Mouse (Mus musculus) stomach, postnatal 0 days (tissue): ENCODE data around the gene Glra1. TPM values are rescaled to one million over a fixed set of nuclear protein-coding genes. Genes with fewer than 3 reads are reported as not detected.

Experiments used
- ATAC-seq: fragments of 200-750 bp; cut with Nextera tagmentation; 2 replicates; pipeline ENCODE4 v1.8.0; 2017; ENCODE audit not compliant: low FRiP score, low TSS enrichment
- DNase-seq: peaks from one replicate; pipeline ENCODE4 v3.0.0-alpha.2; 2016; ENCODE audit warnings: low spot score
- H3K27ac ChIP-seq: fragments of 300-500 bp; sonication (generic); replicated peaks from 2 replicates; pipeline ENCODE4 v1.5.1; 2014; ENCODE audit warnings: mild to moderate bottlenecking, control low read depth
- H3K27me3 ChIP-seq: fragments of 300-500 bp; sonication (generic); 2 replicates; pipeline ENCODE4 v1.6.1; 2014; ENCODE audit warnings: low read length; ENCODE audit not compliant: control insufficient read depth, insufficient read depth
- H3K36me3 ChIP-seq: fragments of 300-500 bp; sonication (generic); 2 replicates; pipeline ENCODE4 v1.6.1; 2014; ENCODE audit warnings: low read length, mixed read lengths; ENCODE audit not compliant: control insufficient read depth, insufficient read depth
- H3K4me1 ChIP-seq: fragments of 300-500 bp; sonication (generic); replicated peaks from 2 replicates; pipeline ENCODE4 v1.6.1; 2014; ENCODE audit warnings: antibody characterized with exemption; ENCODE audit not compliant: control insufficient read depth, insufficient read depth
- H3K4me2 ChIP-seq: fragments of 300-500 bp; sonication (generic); replicated peaks from 2 replicates; pipeline ENCODE4 v1.6.1; 2014; ENCODE audit warnings: low read depth, mild to moderate bottlenecking, control low read depth, moderate library complexity
- H3K4me3 ChIP-seq: fragments of 300-500 bp; sonication (generic); 2 replicates; pipeline ENCODE4 v1.5.1; 2014; ENCODE audit warnings: low read depth, low read length, control low read depth
- H3K9ac ChIP-seq: fragments of 300-500 bp; sonication (generic); 2 replicates; pipeline ENCODE4 v1.6.1; 2014; ENCODE audit warnings: mild to moderate bottlenecking, low read length, control low read depth, mixed read lengths
- H3K9me3 ChIP-seq: fragments of 300-500 bp; sonication (generic); 2 replicates; pipeline ENCODE4 v1.6.1; 2016; ENCODE audit warnings: low read length; ENCODE audit not compliant: control insufficient read depth
- CTCF ChIP-seq: IDR thresholded peaks from 2 replicates; pipeline ENCODE4 v1.5.1; 2016; ENCODE audit warnings: antibody characterized with exemption, low read depth, mild to moderate bottlenecking, moderate library complexity
- EP300 ChIP-seq: optimal IDR thresholded peaks from 2 replicates; pipeline ENCODE3; 2016; ENCODE audit warnings: antibody characterized with exemption
- WGBS: fragments of 180-500 bp; shearing (Covaris S2); extraction: QIAGEN DNeasy Blood & Tissue Kit; methylation state at CpG from one replicate; pipeline ENCODE4 v1.1.7; 2014; 5-methylcytosine and 5-hydroxymethylcytosine counted together
- polyA plus RNA-seq: library from polyadenylated mRNA; unstranded; fragments of >200 nt; fragmentation: Nextera tagmentation; extraction: Ambion mirVana; gene quantifications from 2 replicates; pipeline ENCODE4 v1.2.1, GENCODE M21; 2015

Gene Glra1
- polyA plus RNA-seq, 1 experiment from 2014 or later, result not detected

DNA sequence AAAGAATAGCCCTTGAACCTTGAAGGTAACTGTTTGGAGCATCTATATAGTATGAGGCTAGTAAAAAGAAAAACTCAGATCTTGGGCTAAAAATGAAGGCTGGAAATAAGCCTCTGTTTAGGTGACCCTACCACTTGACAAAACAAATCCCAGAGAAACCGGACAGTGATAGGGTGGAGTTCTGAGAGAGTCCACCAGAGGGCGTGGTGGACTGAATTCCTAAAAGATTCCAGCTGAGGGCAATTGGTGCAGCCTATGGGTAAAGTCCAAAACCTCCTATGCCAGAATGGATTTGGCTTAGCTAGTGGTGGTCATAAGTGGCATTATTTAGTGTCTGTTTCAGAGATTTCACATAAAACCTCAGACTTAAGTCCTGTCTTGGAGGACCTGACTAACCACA, 36.9 kb downstream of the Glra1 start:
- Histone ChIP-seq H3K36me3 (no peaks in the 10 kb centered on the region), H3K9me3 (no peaks in the 10 kb centered on the region), H3K27ac (no peak overlapping the region), H3K4me2 (no peak overlapping the region), H3K27me3 (no peaks in the 10 kb centered on the region), H3K4me3 (no peak overlapping the region), H3K4me1 (no peaks in the 10 kb centered on the region), H3K9ac (no peak overlapping the region)
- DNase-seq (peak; percentile 31), ATAC-seq (no peak)
- 27% methylated on average over 2 of the region's 2 CpGs for WGBS
- TF ChIP-seq EP300, result no peak
- peak; percentile 68 for TF ChIP-seq CTCF

DNA sequence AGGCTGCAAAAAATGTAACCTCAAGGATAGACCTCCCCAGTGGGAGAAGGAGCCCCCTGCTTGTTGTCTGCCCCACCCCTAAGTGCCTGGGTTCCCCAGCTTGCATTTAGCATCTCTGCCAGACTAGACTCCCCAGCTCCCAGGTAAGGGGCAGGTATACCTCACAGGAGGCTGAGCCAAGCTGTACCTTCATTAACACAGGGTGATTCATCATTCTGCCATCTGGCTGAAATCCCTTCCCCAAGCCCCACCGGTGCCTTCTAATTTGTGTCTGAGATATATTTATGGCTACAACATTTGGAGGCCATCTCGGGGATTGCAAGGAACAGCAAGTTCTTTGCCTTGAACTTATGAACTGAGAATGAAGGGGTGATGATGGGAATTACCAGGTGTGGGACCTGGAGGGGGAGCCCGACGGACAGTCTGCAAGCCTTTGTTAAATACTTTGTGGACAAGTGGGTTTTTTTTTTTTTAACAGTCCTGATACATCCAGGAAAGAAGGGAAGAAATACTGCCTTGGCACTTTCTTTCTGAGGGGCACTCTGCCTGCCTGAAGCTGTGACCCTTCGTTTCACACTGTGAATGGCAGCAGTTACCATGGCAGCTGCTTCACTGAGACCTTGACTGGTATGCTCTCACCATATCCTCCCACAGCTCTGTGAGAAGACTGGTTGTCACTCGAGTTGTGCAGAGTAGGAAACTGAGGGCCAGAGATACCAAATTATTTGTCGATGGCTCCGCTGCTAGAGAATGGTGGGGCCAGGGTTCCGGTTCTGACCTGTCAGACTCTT, 41.5 kb downstream of the Glra1 start:
- TF ChIP-seq EP300 (no peak), CTCF (no peak)
- no peaks in the 10 kb centered on the region for H3K27me3 ChIP-seq
- H3K9me3 ChIP-seq, result no peaks in the 10 kb centered on the region
- no peak overlapping the region for H3K4me3 ChIP-seq
- DNase-seq (no peak), ATAC-seq (no peak)
- H3K36me3 ChIP-seq, result no peaks in the 10 kb centered on the region
- no peak overlapping the region for H3K27ac ChIP-seq
- H3K9ac ChIP-seq, result no peak overlapping the region
- H3K4me2 ChIP-seq, result no peak overlapping the region
- WGBS, result 57% methylated on average over 9 of the region's 9 CpGs
- H3K4me1 ChIP-seq, result no peaks in the 10 kb centered on the region

DNA sequence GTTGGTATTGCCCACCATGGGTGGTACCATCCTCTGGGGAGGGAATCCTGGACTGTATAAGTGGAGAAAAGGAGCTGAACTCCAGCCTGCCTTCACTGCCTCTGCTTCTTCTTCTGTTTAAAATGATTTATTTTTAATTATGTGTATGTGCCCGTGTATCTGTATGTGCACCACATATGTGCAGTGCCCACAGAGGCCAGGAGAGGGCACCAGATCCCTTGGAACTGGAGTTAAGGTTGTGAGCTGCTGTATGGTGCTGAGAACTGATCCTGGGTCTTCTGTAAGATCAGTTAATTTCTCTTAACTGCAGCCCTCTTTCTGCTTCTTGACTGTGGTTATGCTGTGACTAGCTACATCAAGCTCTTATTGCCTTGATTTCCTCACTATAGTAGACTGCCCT, 62.3 kb downstream of the Glra1 start:
- H3K27ac ChIP-seq, result no peak overlapping the region
- DNase-seq (no peak), ATAC-seq (no peak)
- H3K27me3 ChIP-seq, result no peaks in the 10 kb centered on the region
- H3K9ac ChIP-seq, result no peak overlapping the region
- no peaks in the 10 kb centered on the region for H3K36me3 ChIP-seq
- H3K4me2 ChIP-seq, result no peak overlapping the region
- no peaks in the 10 kb centered on the region for H3K9me3 ChIP-seq
- WGBS, result 77% methylated on average over 1 of the region's 1 CpGs
- TF ChIP-seq EP300, result no peak
- TF ChIP-seq CTCF, result peak; percentile 16; the same call in 1 of the 2 replicates
- H3K4me3 ChIP-seq, result no peak overlapping the region
- H3K4me1 ChIP-seq, result no peaks in the 10 kb centered on the region

DNA sequence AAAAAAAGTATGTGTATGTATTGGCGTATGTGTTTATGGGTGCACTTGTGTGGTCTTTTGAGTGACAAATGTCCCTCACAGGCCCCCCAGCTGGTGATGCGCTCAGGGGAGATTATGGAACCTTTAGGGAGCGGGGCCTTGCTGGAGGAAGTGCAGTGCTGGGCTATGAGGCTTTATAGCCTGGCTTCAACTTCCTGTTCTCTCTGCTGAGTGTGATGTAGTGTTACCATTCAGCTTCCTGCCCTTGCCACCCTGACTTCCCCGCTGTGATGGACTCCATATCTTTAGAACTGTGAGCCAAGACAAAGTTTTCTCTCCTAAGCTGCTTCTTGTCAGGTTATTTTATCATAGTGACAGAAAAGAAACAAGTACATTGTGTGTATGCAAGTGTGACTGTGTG, 65.3 kb downstream of the Glra1 start:
- ATAC-seq, result no peak
- Histone ChIP-seq H3K4me1 (no peaks in the 10 kb centered on the region), H3K9me3 (no peaks in the 10 kb centered on the region), H3K27ac (no peak overlapping the region), H3K4me3 (no peak overlapping the region), H3K4me2 (no peak overlapping the region), H3K36me3 (no peaks in the 10 kb centered on the region), H3K9ac (no peak overlapping the region), H3K27me3 (no peaks in the 10 kb centered on the region)
- DNase-seq, result no peak
- 54% methylated on average over 4 of the region's 4 CpGs for WGBS
- TF ChIP-seq CTCF (no peak), EP300 (no peak)

DNA sequence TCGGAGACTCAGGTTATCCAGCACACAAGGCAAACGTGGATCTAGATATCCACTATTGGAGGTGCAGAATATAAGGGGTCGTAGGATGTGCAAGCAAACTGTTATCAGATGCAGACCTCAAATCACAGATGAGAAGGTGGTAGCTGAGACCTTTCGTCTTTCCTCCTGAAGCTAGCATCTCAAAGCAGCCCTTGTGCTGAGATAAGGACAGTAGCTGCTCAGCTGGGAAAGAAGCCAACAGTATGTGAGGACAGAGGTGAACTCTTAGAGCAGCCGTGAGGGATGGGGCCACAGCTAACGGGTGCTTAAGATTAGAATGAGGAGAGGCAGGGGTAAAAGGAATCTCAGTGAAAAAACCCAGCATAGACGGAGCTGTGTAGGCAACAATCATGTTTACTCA, 65.9 kb downstream of the Glra1 start:
- Histone ChIP-seq H3K4me3 (no peak overlapping the region), H3K4me2 (no peak overlapping the region), H3K27ac (no peak overlapping the region), H3K4me1 (no peaks in the 10 kb centered on the region), H3K27me3 (no peaks in the 10 kb centered on the region), H3K36me3 (no peaks in the 10 kb centered on the region), H3K9me3 (no peaks in the 10 kb centered on the region), H3K9ac (no peak overlapping the region)
- ATAC-seq (no peak), DNase-seq (no peak)
- WGBS, result 55% methylated on average over 7 of the region's 7 CpGs
- TF ChIP-seq EP300 (no peak), CTCF (no peak)

DNA sequence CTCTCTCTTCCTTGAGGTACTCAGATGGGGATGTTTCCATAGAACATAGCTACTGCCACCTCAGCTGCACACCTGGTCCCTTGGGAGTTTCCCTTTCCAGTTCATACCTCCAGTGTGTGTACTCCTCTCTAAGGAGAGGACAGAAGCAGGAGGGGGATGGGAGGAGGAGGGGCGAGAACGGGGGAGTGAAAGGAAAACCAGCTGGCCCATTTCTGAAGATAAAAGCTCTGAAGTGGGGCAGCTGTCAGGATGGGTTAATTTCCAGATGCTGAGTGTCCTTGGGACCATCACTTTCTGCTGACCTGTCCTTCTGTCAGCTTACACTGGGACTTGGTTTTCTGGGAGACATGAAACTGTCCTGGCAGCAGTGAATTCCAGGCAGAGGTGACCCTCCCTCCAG, 73.2 kb downstream of the Glra1 start:
- Histone ChIP-seq H3K36me3 (no peaks in the 10 kb centered on the region), H3K4me3 (no peak overlapping the region), H3K4me1 (no peaks in the 10 kb centered on the region), H3K27me3 (no peaks in the 10 kb centered on the region), H3K9ac (no peak overlapping the region), H3K27ac (no peak overlapping the region), H3K4me2 (no peak overlapping the region), H3K9me3 (no peaks in the 10 kb centered on the region)
- ATAC-seq (no peak), DNase-seq (no peak)
- WGBS, result 44% methylated on average over 2 of the region's 2 CpGs
- TF ChIP-seq CTCF (no peak), EP300 (no peak)
